Mouse (Mus musculus) myocyte (in vitro differentiated cells): ENCODE measurements around the gene Usp18.

ENCODE experiments used
- E2F4 ChIP-seq: IDR thresholded peaks from one replicate; pipeline ENCODE4 v1.6.1; 2011; ENCODE audit warnings: mild to moderate bottlenecking, control low read depth, moderate library complexity; ENCODE audit not compliant: insufficient read depth
- MYOG ChIP-seq, 3 experiments: IDR thresholded peaks; one replicate each; pipeline ENCODE4 v1.6.1; 2011; ENCODE audit warnings: control low read depth in 2 of 3, low read depth in 2 of 3, mild to moderate bottlenecking in 2 of 3; ENCODE audit not compliant: insufficient read length in 2 of 3, control insufficient read depth in 1 of 3, insufficient read depth in 1 of 3
- POLR2A ChIP-seq: IDR thresholded peaks from one replicate; pipeline ENCODE4 v1.6.1; 2011; ENCODE audit warnings: low read depth, mild to moderate bottlenecking, control low read depth, moderate library complexity; ENCODE audit not compliant: insufficient read length

DNA sequence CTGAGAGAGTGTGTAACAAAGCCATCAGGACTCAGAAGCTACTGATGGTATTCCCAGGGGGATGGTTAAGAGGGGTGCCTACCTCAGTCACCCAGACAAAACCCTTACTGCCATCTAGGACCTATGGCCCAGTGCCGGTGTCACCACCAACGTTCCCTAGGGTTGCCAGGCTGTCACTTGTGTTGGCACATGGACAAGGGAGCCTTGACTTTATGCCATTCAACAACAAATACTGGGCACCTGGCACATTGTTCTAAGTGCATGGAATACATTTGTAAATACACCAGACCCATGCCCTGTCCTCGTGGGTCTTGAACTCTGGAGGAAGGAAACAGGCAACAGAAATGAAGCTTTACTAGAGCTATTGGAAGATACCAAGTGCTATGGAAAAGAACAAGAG, 59.9 kb downstream of the Usp18 start:
- TF ChIP-seq MYOG (IDR thresholded peaks at IDR 0.05; ENCODE audit: control insufficient read depth in 1 of 3, insufficient read depth in 1 of 3, insufficient read length in 2 of 3, low read depth in 2 of 3) (no peak), POLR2A (no peak), E2F4 (no peak)
